Mouse (Mus musculus) ES-Bruce4 (cell line): Measurements from ENCODE around the gene Ikzf4. TPM values are rescaled to one million over a fixed set of nuclear protein-coding genes. Genes with fewer than 3 reads are reported as not detected.
A peak's percentile ranks its signal among the peaks of the same experiment; 100 is the strongest.

Experiments
- H3K27ac ChIP-seq: 2 replicates; pipeline ENCODE4 v1.5.1; 2012; ENCODE audit warnings: low read length, inconsistent platforms; ENCODE audit not compliant: insufficient read depth
- H3K27me3 ChIP-seq: 2 replicates; pipeline ENCODE4 v1.6.1; 2012; ENCODE audit warnings: mild to moderate bottlenecking, low read length, inconsistent platforms; ENCODE audit not compliant: control insufficient read depth, poor library complexity, insufficient read depth, severe bottlenecking
- H3K36me3 ChIP-seq: 2 replicates; pipeline ENCODE4 v1.6.1; 2012; ENCODE audit warnings: inconsistent platforms, mild to moderate bottlenecking, low read length, moderate library complexity; ENCODE audit not compliant: control insufficient read depth, poor library complexity, insufficient read depth, severe bottlenecking
- H3K4me1 ChIP-seq: one replicate; pipeline ENCODE4 v1.8.1; 2011; ENCODE audit warnings: low read length; ENCODE audit not compliant: control insufficient read depth, insufficient read depth
- H3K4me3 ChIP-seq: 2 replicates; pipeline ENCODE4 v1.5.1; 2011; ENCODE audit warnings: low read depth, mild to moderate bottlenecking, low read length
- H3K9ac ChIP-seq: 2 replicates; pipeline ENCODE4 v1.6.1; 2012; ENCODE audit warnings: low read depth, mild to moderate bottlenecking, inconsistent platforms; ENCODE audit not compliant: poor library complexity, severe bottlenecking
- H3K9me3 ChIP-seq: replicated peaks from 2 replicates; pipeline ENCODE4 v1.6.1; 2012; ENCODE audit warnings: mild to moderate bottlenecking, low read length, inconsistent platforms; ENCODE audit not compliant: control insufficient read depth, poor library complexity, insufficient read depth, severe bottlenecking
- CTCF ChIP-seq: IDR thresholded peaks from one replicate; pipeline ENCODE4 v1.8.1; 2011; ENCODE audit warnings: low read depth, low read length
- EP300 ChIP-seq: IDR thresholded peaks from 2 replicates; pipeline ENCODE4 v1.6.1; 2011; ENCODE audit warnings: low read depth, low read length; ENCODE audit not compliant: insufficient read depth
- POLR2A ChIP-seq: IDR thresholded peaks from one replicate; pipeline ENCODE4 v1.8.1; 2011; ENCODE audit warnings: low read length; ENCODE audit not compliant: insufficient read depth
- polyA plus RNA-seq: library from polyadenylated mRNA; stranded (reverse); fragments of >200 nt; gene quantifications from 2 replicates; pipeline ENCODE4 v1.2.4, GENCODE M21; 2011; ENCODE audit warnings: low read depth; ENCODE audit not compliant: missing spikeins, insufficient read depth, insufficient read length

Gene Ikzf4
- polyA plus RNA-seq, 1 experiment = 9.8 TPM

DNA sequence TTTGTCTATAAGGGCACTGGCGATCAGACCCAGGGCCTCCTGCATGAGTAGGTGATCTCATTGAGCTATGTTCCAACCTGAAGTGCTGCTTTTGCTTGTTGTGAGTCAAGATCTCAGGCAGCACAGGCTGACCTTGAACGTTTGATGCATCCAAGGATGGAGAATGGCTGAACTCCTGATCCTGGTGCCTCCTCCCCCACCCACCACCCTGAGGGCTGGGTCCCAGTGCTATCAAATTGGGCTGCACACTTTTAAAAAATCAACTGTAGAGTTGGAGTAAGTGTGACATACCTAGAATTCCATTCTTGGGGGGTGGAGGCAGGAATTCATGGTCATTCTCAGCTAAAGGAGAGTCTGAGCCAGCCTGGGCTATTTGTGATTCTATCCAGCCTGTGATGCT lies 39.3 kb downstream of the Ikzf4 start:
- TF ChIP-seq EP300 (peak; percentile 84), CTCF (no peak)
- Histone ChIP-seq H3K27me3 (no peaks in the 10 kb centered on the region), H3K4me1 (no peaks in the 10 kb centered on the region), H3K27ac (peak overlapping the region; percentile 72), H3K36me3 (no peaks in the 10 kb centered on the region), H3K9me3 (no peaks in the 10 kb centered on the region), H3K9ac (no peak overlapping the region), H3K4me3 (no peak overlapping the region)

DNA sequence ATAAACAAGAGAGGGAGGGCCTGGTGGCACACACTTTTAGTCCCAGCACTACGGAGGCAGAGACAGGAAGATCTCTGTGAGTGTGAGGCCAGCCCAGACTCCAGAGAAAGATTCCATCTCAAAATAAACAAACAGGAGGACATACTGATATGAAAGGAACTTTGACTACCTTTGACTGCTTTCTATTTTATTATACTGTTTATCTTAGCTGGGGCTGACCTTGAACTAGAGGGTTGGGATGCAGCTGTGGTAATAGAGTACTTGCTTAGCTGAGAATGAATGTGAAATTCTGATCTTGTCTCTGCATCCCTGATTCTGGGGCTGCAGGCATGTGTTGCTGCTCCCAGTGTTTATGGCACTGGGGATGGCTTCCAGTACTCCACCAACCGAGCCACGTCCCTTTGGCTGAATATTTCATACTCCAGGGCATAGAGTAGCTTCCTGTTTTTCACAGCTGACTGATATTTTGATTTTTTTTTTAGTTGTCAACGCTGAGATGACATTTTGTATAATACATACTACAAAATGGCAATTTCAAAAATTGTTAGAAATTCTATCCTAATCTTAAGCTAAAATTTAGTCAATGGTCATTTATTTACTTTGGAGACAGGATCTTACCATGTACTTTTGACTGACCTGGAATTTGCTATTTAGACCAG lies 43.2 kb downstream of the Ikzf4 start:
- Histone ChIP-seq H3K9ac (no peak overlapping the region), H3K27me3 (no peaks in the 10 kb centered on the region), H3K36me3 (no peaks in the 10 kb centered on the region), H3K4me1 (no peaks in the 10 kb centered on the region), H3K4me3 (no peak overlapping the region), H3K27ac (peak overlapping the region; percentile 49; the same call in 1 of the 2 replicates), H3K9me3 (no peaks in the 10 kb centered on the region)
- TF ChIP-seq CTCF (no peak), POLR2A (no peak), EP300 (no peak)

- H3K27me3 ChIP-seq = no peaks in the 10 kb centered on the region
- no peaks in the 10 kb centered on the region for H3K4me1 ChIP-seq
Observed at GRCm38 (mm10) chr10:128601499-128601898, 44.3 kb downstream of the Ikzf4 start.

GRCm38 (mm10) chr10:128598476-128598875 lies 47.3 kb downstream of the Ikzf4 start:
- Histone ChIP-seq H3K36me3 (no peaks in the 10 kb centered on the region), H3K9me3 (no peaks in the 10 kb centered on the region), H3K4me3 (no peak overlapping the region), H3K27me3 (no peaks in the 10 kb centered on the region), H3K4me1 (no peaks in the 10 kb centered on the region), H3K27ac (no peak overlapping the region), H3K9ac (no peak overlapping the region)
- TF ChIP-seq POLR2A (no peak), CTCF (no peak), EP300 (no peak)

More at GRCm38 (mm10) chr10:128601499-128601898, 44.3 kb downstream of the Ikzf4 start:
- H3K9ac ChIP-seq = no peak overlapping the region
- no peak overlapping the region for H3K4me3 ChIP-seq
- no peak for TF ChIP-seq POLR2A
- TF ChIP-seq CTCF = no peak
- TF ChIP-seq EP300 = no peak
- H3K9me3 ChIP-seq = no peaks in the 10 kb centered on the region
- no peak overlapping the region for H3K27ac ChIP-seq
- no peaks in the 10 kb centered on the region for H3K36me3 ChIP-seq

DNA sequence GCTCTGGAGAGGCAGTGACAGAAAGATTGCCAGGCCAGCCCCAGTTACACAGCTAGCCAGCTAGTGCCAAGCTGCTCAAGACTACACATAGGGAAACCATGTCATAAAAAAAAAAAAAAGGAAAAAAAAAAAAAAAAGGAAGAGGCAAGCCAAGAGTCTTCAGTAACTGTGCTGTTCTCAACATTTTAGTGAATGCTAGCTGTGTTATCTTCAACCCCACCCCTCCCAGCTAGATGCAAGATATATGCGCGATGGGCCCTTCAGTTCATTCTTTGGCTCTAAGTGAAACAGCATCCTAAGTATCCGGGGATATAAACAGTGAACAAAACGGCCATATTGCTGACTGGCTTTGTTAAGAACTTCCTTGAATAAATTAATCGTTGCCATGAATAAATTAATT lies 53.0 kb downstream of the Ikzf4 start:
- H3K27ac ChIP-seq = no peak overlapping the region
- no peaks in the 10 kb centered on the region for H3K9me3 ChIP-seq
- H3K36me3 ChIP-seq = no peaks in the 10 kb centered on the region
- no peak overlapping the region for H3K9ac ChIP-seq
- TF ChIP-seq EP300 = no peak
- no peak for TF ChIP-seq CTCF
- no peak for TF ChIP-seq POLR2A
- H3K27me3 ChIP-seq = no peaks in the 10 kb centered on the region
- peaks cover 1% of the 10 kb centered on the region for H3K4me1 ChIP-seq
- no peak overlapping the region for H3K4me3 ChIP-seq

DNA sequence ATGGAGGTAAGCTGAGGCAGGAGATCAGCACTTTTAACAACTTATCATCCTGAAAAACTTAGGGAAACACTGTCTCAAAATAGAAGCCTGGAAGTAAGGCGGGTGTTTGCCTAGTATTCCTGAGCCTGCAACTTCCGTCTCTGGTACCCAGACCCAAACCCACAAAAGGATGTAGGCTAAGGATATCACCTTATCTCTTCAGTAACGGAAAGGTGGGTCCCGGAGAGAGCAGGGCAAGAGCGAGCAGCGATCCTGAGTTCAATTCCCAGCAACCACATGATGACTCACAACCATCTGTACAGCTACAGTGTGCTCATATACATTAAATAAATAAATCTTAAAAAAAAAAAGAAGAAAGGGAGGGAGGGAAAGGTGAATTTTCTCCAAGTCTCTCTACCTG lies 54.4 kb downstream of the Ikzf4 start:
- no peak overlapping the region for H3K27ac ChIP-seq
- no peaks in the 10 kb centered on the region for H3K9me3 ChIP-seq
- no peaks in the 10 kb centered on the region for H3K27me3 ChIP-seq
- no peak overlapping the region for H3K4me3 ChIP-seq
- no peak overlapping the region for H3K9ac ChIP-seq
- TF ChIP-seq EP300 (no peak), CTCF (no peak), POLR2A (no peak)
- H3K4me1 ChIP-seq = peaks cover 3% of the 10 kb centered on the region
- H3K36me3 ChIP-seq = no peaks in the 10 kb centered on the region
